Mouse (Mus musculus) ES-Bruce4 (cell line): ENCODE data around the gene Cnpy1.

Experiments used
- CTCF ChIP-seq: IDR thresholded peaks from one replicate; pipeline ENCODE4 v1.8.1; 2011; ENCODE audit warnings: low read depth, low read length
- POLR2A ChIP-seq: IDR thresholded peaks from one replicate; pipeline ENCODE4 v1.8.1; 2011; ENCODE audit warnings: low read length; ENCODE audit not compliant: insufficient read depth

DNA sequence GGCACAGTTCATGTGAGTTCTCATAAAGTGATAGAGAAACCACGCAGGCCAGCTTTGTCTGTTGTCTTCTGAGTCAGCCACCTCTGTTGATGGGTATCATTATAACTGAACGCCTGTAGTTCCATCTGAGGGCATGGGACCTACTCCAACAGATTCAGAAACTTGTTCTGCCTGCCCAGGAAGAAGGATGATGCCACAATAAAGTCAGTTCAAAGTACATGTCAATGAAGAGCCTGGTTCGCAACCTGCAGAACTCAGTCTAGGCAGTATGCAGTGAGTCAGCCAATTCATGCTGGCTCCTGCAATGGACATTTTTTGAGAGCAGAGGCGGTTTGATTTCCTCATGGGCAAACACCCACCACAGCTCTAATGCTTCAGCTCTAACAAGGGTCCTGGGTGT lies 7.4 kb upstream of the Cnpy1 start:
- TF ChIP-seq POLR2A = no peak
- no peak for TF ChIP-seq CTCF
